Mouse (Mus musculus) layer of hippocampus, adult 9-10 months (tissue): ENCODE data around the gene Gm27029.
A peak's percentile ranks its signal among the peaks of the same experiment; 100 is the strongest.
"Not testable (repeated sequence)": the region's sequence is repeated elsewhere in the genome, so short reads cannot be mapped to it uniquely, and the experiment has no call there.

Experiments
- DNase-seq: peaks from one replicate; pipeline ENCODE4 v3.0.0; 2022; ENCODE audit warnings: low spot score

Gm27029 gene

DNA sequence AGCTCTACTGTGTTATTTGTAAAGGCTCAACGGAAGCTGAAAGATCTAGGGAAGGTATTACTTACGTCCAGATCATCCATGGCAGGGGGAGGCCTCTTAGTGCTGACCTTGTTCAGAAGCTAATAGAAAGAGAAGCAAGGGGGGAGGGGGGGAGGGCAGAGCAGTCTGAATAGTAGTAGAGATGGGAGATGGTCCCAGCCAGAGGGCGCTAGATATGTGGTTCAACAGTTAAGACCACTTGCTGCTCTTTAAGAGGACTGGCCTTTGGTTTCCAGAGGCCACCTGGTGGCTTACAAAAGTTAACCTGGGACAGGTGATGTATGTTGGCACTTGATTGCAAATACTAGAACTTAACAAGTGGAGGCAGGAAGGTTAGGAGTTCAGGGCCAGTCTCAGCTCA, 5.0 kb downstream of the Gm27029 start:
- DNase-seq: no peak

DNA sequence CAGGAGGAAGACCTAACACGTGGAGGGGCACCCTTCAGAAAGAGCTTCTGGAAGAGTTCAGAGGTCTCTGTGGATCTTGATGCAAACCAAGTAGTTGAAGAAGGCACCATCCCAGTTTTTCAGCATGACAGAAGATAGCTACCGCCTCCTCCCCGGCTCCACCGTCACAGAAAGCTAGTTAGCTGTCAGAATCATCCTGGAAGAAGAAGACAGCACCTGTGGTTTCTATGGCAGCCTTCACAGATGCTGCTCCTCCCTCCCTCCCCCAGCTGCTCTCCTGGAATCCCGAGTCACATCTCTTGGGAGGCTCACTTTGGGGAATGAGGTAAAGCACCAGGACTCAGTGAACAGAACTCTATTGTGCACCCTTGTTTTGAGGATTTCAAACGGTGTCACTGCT, 5.6 kb downstream of the Gm27029 start:
- DNase-seq: no peak

DNA sequence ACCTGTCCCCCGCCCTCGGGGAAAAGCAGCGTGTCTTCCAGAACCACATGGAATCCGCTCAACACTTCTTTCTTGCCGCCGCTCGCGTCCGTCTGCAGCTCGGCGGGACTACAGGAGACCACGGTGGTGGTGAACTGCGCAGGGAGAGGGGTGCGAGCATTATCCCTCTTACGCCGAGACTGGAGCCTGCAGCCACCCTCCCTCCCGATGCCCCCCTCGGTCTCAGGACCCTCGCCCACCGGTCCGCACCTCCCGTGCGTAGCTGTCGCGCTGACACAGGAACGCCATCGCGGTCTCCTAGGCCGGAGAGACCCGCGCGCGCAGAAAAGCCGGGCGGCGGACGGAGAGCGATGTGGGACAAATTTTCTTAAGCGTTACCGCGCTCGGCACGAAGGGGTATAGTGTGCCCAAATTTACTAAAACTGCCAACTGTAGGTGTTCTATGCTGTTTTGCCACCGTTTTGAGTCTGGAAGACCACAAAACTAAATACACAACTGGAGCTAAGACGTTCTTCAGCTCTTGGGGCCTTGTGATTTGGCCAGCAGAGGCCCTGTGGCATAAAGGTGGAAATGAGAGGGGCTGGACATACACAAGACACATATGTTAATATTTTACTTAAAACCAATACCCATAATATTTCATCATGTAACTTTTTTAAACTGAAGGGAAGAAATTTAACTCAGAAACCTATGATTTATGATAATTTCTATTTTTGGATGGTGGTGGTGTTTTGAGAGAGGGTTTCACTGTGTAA, 7.3 kb downstream of the Gm27029 start, which contains the start of gene Aarsd1:
TSS of gene Aarsd1 (minus strand) at position 515 of the 755 bp plus-strand sequence.
- DNase-seq: peak; percentile 74

DNA sequence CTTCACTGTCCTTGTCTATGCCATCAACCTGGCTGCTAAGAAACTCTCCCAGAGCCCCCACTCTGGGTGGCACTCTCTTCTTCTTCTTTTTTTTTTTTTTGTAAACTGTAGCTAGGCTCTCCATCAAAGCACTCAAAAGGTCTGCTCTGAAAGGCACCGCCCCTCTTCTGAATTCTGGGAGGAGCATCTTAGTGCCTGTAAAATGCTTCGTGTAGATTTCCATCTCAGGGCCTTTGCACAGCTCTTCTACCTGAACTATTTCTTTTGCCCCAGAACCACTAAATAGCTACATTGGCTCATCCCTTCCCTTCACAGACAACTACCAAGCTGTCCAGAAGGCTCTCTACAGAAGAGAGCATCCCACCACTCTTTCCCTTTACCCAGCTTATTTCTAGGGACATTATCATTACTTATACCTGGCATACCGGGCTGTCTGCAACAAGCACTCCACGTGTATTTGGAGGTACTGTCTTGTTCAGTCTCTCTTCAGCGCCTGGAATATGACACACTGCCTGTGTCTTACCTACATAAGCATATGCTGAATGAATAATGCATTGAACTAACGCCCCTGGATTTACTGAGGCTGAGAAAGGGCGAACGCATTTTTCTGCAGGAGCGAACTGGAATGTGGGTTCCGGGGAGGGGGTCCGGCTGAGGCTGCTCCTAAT, 8.0 kb downstream of the Gm27029 start:
- DNase-seq: no peak

- DNase-seq: no peak
Measured at GRCm38 (mm10) chr11:101415306-101415705, 9.3 kb downstream of the Gm27029 start.

DNA sequence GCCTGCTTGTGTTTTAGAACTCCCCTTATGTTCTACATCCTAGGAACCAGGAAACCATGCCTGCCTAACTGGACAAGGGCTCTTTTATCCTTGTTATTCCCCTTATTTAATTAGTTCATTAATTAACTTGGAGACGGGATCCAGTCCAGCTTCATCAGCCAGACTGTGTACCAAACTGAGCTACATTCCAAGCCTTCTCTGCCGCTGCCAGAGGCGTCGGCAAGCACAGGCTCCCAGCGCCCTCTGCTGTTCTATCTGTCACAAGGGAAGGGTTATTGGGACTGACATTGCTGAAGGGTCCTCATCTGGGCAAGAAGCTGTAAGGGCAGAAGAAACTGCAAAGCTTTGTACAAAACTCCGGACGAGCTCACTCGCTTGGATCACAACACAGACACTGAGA, 29.5 kb downstream of the Gm27029 start:
- DNase-seq: peak; percentile 45

GRCm38 (mm10) chr11:101381817-101382216, 42.8 kb downstream of the Gm27029 start:
- no peak for DNase-seq

DNA sequence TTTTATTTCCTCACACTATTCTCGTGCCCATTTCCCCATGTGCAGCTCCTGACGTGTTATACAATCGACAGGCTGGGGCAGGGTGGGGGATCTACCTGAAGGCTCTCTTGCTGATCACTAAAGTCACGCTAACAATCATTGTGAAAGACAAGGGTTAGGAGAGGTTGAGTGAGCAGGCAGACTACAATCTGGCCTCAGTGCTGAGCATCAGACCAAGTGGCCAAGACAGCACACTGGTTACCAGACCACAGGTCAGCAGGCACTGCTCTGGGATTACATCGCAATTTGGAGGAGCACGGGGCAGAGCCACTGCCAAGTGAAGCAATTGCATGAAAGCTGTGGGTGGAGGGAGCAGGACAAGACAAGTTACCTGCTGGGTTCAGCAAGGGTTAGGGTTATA, 45.7 kb downstream of the Gm27029 start:
- DNase-seq: no peak

DNA sequence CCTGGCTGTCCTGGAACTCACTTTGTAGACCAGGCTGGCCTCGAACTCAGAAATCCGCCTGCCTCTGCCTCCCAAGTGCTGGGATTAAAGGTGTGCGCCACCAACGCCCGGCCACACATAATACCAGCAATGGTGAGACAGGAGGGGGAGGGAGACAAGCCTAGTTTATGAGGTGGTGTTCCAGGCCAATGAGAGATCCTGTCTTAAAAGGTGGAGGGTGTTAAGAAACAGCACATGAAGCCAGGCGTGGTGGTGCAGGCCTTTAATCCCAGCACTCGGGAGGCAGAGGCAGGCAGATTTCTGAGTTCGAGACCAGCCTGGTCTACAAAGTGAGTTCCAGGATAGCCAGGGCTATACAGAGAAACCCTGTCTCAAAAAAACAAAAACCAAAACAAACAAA, 46.4 kb downstream of the Gm27029 start:
- not testable (repeated sequence) for DNase-seq

DNA sequence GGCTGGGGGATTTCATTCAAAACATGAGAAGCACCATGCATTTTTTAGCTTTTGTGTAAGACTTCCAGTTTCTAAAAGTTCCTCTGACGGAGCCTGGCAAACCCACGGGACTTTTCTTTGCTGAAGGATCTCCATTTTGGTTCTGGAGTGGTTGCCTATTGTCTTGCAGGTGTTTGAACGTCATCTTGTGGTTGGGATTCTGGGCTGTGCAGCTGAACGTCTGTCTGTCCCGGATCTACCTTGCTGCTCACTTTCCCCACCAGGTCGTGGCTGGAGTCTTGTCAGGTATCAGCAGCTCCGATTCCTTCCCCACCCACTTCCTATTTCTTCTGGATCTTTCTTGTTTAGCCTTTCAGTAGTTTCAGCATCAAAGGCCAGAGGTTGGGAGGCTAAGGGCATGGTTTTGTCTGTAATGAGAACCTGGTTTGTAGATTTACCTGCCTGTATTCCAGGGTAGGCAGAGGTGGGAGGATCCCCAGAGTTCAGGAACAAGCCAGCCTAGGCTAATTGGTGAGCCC, 50.1 kb downstream of the Gm27029 start:
- no peak for DNase-seq

DNA sequence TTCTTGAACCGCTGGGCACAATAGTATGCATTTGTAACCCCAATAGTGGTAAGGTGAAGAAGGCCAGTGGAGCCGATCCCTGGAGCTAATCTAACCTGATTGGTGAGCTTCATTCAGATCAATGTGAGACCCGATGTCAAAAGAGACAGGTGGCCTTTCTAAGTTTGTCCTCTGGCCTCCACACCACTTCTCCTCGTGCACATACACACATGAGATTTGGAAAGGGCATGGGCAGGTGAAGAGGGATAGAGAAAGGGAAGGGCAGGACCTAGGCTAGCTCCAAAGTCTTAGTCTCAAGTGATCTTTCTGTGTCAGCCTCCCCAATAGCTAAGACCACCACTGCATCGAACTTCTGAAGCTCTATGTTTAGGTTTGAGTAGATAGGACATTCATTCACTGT, 54.5 kb downstream of the Gm27029 start:
- DNase-seq: no peak

DNA sequence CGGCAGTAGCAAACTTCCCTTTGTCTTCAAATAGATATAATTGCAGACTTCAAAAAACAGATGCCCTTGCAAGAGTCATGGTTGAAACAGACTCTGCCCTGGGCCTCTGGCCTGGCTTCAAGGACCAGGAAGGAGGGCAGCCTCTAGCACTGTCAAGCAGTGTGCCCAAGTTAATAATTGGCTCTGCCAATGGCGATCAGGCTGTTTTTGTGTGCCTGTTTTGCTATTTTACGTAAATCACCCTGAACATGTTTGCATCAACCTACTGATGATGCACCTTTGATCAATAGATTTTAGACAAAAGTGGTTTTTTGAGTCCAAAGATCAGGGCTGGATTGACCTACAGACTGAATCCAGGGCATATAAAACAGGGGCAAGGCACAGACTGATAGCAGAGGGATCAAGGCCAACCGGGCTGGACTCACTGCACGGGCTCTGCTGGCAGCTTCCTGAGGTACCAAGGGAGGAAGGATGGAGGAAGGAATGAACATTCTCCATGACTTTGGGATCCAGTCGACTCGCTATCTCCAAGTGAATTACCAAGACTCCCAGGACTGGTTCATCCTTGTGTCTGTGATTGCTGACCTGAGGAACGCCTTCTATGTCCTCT, 57.2 kb downstream of the Gm27029 start, which contains the start of gene G6pc:
TSS of gene G6pc (plus strand) at position 236 of the 610 bp plus-strand sequence.
- DNase-seq: no peak

DNA sequence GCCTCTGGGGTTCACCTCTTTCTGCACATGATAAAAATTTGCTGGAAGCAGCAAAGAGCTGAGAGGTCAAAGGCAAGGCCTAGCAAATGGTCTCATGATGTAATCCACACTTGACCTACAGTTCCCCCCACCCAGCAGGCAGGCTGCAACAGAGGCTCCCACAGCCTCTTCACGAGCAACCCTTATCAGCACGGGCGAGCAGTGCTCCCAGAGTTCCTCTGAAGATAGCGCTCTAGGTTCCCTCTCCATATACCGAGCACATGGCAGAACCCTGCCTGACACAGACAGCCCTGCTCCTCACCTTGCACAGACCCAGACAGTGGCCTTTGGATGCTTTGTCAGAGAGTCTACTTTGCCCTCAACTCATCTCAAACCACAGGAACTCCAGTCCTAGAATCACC, 60.1 kb downstream of the Gm27029 start:
- DNase-seq: no peak

DNA sequence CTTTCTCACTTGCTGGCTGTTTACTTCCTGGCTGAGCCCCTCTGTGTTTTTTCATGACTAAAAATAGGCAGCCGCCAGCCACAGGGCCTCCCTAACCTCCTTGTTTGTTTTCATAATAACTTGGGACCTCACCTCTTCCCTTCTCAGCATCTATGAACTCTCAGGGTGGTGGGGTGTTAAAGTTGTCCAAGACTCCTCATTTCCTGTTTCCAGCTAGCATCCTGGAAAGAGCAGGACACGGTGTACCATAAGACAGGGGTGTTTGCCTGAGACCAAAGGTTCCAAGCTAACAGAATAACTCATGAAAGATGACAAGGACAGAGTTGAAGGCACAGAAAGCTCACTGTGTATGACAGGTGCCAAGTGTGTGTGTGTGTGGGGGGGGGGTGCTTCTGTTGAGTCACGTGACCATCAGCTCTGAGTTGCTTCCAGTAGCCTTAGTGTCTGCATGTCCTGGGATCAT, 63.9 kb downstream of the Gm27029 start:
- no peak for DNase-seq

DNA sequence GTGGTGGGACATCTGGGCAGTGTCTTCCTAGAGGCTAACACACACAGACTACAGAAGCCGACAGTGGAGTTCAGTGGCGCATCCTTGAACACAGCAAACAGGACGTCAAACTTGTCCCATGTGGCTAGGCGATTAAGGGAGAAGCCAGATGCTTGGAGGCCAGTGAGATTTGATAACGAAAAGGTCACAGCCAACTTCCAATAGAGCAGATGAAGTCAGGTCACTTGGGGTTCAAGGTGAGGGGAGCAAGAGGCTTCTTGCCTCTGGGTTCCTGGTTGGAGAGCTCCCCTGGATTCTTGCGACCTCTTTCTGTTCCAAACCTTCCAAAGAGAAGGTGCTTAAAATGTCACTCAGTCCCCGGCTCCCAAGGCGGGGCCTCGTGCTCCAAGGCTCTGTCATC, 64.8 kb downstream of the Gm27029 start:
- DNase-seq: no peak

GRCm38 (mm10) chr11:101357505-101358182, 67.0 kb downstream of the Gm27029 start:
- no peak for DNase-seq
